Mouse (Mus musculus) embryo, embryonic 11.5 days (tissue): ENCODE measurements at regions not wholly inside any gene's neighbourhood (a gene's known extent, or its start where the extent isn't known, plus 50 kb on each side); places are given as distances from the start of the nearest gene placed in this dataset.

Experiments
- DNase-seq: peaks from one replicate; pipeline ENCODE4 v3.0.0-alpha.2; 2012; ENCODE audit warnings: low read depth, low spot score

DNA sequence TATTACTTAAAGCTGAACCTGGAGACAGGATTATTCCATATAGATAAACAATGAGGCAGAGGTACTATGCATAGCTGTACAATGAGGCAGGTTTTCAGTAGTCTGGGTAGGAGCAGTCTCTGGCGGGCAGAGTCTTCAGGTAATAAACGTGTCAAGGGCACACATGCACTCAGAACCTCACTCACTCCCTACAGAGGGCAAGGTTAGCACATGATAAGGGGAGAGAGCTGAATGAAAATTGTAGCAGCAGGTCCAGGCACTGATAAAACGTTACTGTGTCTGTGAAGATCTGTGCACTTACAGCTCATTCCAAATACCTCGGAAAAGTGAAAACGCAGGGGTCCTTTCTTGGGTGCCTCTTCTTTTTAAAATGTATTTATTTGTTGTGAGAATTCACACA, 120.9 kb upstream of the Itga4 start:
- no peak for DNase-seq

DNA sequence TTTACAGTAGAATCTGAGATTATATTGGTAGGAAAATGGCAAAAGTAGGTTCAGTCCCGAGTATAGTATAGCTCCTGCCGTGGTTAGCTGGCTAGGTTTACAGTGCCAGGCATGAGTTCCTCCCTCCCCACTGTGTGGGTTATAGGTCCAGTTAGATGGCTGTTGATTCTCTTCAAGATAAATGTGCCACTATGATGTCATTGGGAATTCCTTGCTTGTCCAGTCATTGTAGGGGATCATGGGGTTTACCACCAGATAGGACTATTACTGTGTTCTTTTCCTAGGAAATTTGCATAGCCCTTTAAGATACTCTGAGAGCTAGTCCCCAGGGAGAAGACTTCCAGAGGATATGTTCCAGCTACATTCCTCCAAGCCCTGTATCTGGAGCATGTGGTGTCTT, 119.2 kb upstream of the Itga4 start:
- DNase-seq: no peak

DNA sequence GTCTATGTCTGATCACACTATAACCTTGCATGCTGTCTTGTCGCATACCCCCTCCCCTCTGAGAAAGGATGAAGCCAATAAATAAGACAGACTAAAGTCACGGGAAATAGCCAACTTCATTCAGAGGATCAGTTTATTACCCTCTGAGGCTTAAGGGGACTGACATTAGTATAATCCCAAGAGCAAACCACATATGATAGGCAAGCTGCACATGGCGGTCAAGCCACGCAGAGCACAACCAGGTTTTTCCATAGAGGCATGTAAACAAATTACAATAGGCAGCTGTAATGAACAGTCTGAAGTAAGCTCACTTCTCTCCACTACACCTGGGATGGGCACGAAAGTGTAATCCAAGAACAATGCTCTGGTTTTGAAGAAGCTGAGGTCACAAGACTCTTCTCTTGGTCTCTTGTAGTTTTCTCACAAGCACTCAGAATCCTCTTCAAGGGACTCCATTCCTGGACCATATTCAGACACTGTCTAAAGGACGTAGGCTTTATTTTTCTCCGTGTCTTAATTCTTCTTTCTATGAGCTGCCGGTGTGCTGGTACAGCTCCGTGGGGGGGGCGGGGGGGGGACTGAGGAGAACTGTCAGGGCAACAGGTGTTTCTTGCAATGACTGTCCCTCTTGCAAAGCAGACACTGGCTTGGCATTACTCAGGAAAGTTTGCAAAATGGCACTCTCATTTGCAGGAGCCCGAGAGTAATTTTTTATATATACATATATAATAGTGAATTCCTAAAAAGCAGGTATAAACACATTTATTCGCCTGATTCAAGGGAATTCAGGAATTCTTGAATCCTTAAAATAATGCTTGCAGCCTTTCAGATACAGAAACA, 118.4 kb upstream of the Itga4 start:
- no peak for DNase-seq

DNA sequence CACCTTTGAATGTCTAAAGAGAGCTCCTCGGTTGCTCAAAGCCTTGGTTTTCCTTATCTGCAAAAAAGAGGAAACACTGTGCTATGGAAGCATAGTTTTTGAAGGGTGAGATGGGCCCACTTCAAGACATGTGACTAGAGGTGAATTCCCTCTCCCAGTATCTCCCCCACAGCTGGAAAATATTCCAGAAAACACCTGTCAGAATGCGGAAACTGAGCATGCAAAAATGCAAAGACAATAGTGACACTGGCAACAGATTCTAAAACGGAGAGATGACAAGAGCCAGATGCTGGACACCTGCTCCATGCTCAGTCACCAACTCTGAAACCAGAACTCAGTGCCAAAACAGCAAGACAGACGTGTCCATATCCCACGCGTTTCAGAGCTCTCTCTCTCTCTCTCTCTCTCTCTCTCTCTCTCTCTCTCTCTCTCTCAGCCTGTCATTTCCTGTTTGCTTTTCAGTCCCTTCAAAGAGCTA, 117.5 kb upstream of the Itga4 start:
- no peak for DNase-seq

DNA sequence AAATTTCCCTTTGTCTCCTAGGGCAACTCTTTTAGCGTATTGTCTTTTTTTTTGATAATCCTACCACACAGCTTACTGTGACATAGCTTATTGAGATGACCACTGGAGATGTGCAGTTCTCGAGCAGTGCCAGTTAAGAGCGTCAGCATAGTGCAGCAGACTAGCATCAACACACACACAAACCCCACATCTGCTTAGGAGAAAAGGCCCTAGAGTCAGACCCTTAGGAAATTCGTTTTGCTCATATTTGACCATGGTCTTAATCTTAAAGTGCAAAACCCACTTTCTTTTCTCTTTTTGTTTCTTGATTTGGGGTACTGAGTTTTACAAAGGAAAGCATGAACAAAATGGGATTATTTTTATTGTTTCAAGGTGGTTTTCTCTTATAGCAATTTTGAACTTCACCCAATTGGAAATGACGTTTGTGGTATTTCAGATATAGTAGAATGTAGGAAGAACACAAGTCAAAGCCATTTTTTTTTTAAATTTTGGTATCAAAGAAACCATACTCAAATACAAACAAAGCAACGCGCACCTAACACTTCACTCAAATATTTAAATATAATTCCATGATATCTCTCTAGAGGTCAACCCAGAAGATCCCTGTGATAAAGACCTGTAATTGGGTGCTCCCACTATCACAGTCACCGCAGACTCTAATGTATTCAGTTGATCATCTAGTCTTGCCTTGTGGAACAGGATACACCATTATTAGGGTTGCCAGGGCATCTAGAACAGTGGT, 116.7 kb upstream of the Itga4 start:
- no peak for DNase-seq

DNA sequence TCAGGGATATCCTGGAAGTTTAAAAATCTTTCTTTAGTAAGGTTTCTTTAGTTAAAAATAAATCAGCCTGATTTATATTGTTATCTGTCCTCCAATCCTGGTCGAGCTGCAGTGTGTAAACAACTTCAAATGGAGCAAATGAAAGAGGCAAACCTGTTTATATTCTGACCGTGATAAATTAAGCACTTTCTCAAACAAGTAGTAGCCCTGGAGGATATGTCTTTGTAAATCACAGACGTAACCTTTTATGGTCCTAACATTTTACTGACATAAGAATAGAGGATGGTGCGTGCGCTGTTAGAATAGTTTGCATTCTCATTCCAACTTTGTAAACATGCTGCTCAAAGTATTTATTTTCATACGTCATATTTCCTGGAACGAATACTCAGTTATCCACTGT, 113.3 kb upstream of the Itga4 start:
- no peak for DNase-seq

DNA sequence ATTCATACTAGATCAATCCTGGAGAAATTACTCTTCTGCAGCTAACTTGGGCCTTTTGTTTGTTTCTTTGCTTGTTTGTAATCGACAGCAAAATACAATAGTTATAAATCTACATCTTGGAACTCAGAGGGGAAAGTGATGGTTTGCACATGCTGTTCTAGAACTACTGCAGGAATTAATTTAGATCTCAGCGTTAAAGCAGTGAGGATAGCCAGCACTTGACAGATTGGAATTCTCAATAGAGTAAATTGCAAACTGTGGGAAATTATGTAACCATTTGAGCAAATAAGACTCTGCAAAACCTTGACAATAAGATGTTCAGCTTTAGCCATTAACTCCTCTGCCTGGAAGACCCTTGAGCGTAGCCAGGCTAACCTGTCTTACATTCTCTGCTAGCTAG, 112.0 kb upstream of the Itga4 start:
- no peak for DNase-seq

DNA sequence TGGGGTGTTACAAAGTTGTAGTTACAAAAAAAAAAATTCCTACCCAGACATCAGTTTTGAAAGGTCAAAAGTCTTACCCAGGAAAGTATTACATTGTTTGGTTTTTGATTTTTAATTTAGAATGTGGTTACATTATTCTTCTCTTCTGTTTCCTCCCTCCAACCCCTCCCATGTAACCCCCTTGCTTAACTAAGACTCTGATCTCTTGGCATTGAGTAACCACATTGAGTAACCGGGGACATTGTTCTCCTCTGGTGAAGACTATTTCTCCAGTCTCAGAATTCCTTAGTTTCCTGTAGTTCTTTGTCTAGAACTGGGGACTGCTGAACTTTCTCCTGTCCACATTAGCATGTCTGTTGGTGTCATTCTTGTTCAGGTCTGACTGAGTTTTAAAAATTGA, 109.3 kb upstream of the Itga4 start:
- DNase-seq: no peak

DNA sequence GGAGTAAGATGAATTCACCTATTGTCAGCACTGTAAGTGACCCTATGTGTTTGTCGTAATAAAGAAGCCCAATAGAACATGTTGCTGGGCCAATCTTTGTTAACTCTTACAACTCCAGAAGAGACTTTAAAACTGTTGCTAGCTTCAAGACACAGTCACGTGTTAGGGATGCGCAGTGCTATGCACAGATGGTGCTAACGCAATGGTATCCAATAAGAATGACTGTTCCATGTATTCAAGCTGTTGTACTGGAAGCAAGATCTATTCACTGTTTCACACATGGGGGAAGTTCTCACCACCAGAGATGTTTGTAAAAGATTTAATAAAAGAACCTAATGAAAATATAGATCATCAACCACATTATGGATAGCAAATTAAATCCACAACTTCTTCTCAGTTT, 108.7 kb upstream of the Itga4 start:
- no peak for DNase-seq

DNA sequence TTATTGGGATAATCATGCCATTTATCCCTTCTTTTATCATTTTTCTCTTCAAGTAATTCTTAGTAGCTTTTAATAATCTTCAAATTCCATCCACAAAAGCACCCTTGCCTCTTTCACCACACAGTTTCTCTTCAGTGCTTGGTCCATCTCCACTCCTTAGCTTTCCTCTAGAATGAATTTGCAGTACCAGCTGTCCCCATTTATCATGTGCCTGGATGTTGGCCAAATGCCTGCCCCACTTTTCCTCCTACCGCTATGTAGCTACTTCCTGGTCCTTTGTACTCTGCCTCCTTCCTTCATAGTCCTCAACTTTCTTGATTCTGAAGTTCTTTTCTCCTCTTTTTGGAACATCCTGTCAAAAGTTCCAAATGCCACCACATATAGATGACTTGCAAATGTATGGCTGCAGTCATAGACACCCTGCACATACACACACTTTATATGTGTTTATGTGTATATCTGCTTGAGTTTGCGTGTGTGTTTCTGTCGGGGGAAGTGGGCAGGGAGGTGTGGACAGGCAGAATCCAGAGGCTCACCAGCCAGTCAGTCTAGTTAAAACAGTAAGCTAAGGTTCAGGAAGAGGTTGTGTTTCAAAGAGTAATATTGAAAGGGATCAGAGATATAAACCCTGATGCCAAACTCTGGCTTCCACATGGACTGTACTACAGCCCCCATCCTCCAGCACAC, 106.1 kb upstream of the Itga4 start:
- no peak for DNase-seq

DNA sequence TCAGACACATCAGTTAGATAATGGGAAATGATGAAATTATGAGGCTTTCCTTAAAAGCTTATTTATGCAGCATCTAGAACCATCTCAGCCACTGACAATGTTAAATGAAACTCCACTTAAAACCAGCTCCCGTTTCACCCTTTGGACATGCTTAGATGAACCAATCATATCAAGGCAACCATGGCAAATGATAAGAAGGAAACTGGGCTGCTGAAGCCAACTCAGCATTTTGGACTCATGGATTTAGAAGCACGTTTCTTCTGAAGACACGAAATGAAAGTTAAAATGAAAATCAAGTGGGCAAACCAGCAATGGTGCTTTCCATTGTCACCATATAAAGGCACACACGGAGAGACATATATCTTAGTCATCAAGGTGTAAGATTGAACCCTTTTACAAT, 103.6 kb upstream of the Itga4 start:
- no peak for DNase-seq

DNA sequence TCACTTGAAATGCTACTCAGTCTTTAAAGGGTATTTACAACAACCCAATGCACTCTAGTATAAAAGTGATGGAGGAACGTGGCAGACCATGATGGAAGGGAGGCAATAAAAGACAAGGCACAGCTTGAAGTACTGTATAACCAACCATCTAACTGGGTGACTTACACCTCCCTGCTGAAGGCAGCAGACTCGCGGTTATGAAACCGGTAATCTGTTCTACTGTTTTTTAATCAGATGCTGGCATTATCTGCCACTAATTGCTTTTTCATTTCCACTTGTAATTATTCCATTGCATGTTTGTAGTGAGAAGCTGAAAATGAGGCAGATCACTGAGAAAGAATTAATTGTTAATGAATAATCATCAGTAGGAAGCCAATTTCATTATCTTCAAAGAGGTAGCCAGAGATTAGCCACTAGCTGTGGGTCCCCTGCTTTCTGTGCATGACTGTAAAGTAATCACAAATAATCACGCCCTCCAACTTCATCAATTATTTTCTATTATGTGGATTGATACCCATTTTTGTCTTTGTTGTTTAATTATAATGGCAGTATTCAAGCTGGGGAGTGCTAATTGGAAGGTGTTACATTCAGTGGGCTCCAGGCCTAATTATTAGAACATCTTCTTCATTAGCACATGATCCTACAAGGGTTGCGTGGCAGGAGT, 103.1 kb upstream of the Itga4 start:
- no peak for DNase-seq

DNA sequence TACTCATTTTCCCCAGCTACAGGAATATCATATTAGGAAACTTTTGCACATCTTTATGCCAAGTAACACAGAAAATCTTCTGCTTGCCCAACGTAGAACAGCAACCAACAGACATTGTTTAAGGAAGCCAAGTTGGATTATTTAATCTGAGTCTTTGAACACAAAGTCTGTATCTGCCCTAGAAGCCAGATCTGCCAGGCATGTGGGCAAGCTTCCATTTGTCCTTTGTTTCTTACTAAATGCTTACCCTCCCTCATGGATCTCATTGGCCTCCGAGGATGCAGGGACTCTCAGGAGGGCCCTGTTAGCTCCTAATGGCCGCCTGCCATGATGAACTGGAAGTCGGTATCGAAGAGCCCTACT, 102.5 kb upstream of the Itga4 start:
- DNase-seq: no peak

DNA sequence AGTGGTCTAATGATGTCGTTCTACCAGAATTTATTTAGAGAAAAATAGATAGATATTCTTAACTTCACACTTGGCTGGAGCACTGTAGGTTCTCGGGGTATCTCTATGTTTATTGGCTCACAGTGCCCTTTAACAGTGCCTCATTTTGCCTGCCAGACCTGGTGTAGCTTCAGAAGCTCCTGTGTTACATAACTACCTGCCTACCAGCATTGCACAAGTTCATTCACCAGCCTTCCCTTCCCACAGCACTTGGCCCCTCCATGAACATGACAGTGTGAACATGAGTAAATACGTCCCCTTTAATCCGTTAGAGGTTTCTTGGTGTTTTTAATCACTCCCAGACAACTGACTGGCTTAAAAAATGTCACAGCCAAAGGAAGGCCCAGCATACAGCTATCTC, 102.2 kb upstream of the Itga4 start:
- DNase-seq: no peak

DNA sequence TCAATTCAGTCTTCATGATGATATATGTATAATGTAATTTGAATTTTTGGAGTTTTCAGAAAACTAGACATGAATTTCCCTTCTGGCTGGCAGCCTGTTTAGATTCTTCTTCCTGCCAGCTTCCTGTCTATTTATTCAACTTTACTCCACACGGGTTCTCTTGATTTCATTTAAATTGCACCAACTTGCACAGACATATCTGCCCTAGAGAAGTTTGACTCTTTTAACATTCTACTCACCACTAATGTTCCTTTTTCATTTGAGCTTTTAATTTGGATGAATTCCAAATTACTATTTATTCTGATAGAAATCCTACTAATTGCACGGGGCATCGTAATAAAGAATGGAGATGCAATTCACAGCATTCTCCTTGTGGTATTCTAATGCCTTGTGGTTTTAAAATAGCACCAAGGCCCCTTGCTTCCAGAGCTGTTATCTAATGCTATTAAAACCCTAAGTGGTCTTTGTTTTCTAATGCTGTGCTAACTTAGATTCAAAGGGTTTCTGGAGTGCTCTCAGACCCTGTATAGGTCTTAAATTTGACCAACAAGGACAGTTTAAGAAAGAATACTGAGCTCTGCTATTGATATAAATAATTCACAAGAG, 96.7 kb upstream of the Itga4 start:
- DNase-seq: no peak

DNA sequence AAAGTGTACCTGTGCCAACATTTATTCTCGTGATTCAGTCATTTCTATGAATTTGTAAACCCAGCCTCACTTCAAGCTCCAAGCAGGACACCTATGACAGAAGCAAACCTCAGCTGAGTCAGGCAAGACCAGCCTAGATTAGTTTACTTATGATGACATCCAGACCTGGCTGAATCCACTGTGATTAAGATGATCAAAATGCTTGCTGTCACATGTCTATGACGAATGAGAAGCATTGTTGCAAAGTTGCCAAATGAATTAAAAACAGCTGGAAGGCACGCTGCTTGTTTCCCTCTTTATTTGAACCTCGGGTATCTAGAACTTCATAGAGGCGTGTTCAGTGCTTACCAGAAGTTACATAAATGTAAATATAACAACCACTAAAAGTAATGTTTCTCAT, 95.9 kb upstream of the Itga4 start:
- DNase-seq: no peak

DNA sequence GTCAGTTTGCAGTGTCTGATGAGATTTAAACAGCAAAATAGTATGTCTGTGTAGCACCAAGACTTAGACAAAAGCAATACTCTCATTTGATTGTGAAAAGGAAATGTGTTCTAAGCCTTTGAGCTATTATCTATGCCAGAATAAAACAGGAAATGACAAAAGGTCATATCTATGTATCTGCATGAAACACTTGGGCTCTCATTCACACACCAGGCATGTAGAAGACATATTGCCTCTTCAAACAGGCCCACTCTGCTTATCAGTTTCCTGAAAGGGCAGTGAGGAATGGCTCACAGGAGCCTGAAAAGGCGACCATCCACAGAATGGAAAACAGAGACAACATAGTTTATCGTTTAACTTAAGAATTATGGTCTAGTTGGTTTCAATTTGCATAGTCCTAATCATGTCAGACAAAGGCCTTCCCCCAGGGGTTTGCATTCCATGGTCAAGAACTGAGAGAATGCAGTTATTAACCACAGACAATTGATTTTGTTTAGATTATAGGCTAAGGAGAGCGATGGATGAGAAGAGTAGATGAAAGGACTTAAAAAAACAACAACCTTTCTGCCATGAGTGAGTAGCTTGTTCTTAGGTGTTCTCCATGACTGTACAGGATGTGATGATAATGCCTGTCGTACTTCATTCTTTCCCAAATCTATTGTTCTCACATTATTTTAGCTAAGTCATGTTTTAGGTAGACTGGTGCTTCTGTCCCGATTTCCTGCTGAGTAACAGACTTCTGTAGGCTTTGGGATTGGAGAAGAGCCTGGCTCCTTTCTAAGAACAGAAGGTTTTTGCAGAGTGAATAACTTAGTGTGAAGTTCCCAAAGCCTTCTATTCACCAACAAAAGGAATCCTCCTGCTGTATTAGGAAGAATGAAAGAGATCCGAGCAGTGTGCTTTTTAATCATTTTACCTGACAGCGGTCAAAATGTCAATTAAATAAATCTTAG, 82.0 kb upstream of the Itga4 start:
- no peak for DNase-seq

DNA sequence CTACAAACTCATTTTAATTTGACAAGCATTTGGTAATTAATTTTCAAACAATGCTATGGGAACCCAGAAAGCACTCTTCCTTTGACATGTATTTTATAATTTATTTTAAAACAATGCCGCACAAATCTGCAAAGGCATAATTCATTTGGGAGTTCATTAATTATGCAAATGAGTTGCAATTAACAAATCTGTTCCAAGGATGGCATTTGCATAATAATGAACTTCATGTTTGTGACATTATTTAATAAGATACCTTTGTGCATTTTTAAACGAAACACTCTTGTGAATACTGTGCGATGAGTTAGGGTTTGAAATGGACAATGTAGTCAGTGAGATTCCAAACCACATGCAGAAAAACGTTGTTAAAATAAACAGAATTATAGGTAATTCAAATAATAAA, 80.9 kb upstream of the Itga4 start:
- DNase-seq: no peak

DNA sequence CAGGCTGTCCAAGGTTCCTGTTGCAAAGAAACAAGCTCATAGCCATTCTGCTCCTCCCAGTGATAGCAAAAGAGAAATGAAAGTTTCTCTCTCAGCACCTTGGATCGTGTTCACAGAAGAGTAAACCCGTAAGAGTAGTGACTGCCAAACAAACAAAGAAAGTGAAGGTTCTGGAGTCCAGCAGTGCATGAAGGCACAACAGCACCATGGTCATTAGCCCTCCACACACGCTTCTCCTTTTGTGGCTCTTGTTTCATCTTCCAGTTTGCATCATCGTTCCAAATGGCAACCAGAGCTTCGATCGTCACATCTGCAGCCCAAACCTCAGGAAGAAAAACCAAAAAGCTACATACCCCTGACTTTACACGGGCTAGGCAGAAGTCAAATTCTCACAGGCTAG, 74.4 kb upstream of the Itga4 start:
- no peak for DNase-seq

DNA sequence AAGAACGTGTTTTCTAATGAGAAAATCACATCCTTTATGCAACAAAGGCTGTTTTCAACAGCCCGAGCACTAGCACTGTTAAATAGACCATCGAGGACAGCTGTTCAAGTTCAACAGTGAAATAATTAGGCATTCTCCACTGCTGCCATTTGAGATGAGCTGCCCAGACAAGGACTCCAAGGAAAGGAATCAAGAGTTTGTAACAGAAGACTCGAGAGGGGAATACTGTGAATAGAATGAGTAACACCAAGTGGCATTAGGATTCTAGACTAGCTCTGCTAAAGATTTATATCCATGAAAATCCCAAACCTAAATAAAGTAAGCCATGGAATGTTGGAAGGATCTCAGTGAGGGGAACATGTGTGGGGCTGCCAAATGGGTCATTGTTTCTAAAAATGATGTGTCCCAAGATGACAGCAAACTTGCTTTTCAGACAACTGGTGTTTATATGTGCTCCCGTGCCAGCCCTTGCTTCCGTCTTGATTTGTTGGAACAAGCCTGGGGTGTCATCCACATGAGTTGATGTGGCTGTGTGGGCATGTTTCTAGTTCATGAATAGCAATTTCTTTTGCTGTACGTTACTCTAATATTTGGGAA, 72.1 kb upstream of the Itga4 start:
- no peak for DNase-seq
